Mouse (Mus musculus): ENCODE results near the gene Fyttd1. TPM values are rescaled to one million over a fixed set of nuclear protein-coding genes. Genes with fewer than 3 reads are reported as not detected.
A peak's percentile ranks its signal among the peaks of the same experiment; 100 is the strongest.
"Not testable (repeated sequence)": the region's sequence is repeated elsewhere in the genome, so short reads cannot be mapped to it uniquely, and the experiment has no call there.

Fyttd1 gene
- polyA plus RNA-seq, 1 experiment from 2014 or later: 125 TPM

- 74% methylated on average over 4 of the region's 4 CpGs for WGBS
- no peak overlapping the region for H3K9ac ChIP-seq
- no peaks in the 10 kb centered on the region for H3K9me3 ChIP-seq
- no peak overlapping the region for H3K27ac ChIP-seq
- H3K4me3 ChIP-seq (replicated peaks): no peak overlapping the region
- peaks cover 4% of the 10 kb centered on the region; the same call in 1 of the 2 replicates for H3K36me3 ChIP-seq (replicated peaks)
- H3K4me2 ChIP-seq: no peak overlapping the region
- no peaks in the 10 kb centered on the region for H3K27me3 ChIP-seq
- peaks cover 24% of the 10 kb centered on the region for H3K4me1 ChIP-seq
- ATAC-seq (ENCODE audit: low FRiP score): no peak
Observed at GRCm38 (mm10) chr16:32865401-32865800, 11.9 kb upstream of the Fyttd1 start.

GRCm38 (mm10) chr16:32866713-32867112, 10.6 kb upstream of the Fyttd1 start:
- Histone ChIP-seq H3K9ac (no peak overlapping the region), H3K27ac (no peak overlapping the region), H3K36me3 (replicated peaks) (no peaks in the 10 kb centered on the region), H3K27me3 (no peaks in the 10 kb centered on the region), H3K4me2 (peak overlapping the region; percentile 85), H3K4me3 (replicated peaks) (peak overlapping the region; percentile 81; the same call in 1 of the 2 replicates), H3K9me3 (no peaks in the 10 kb centered on the region), H3K4me1 (peaks cover 24% of the 10 kb centered on the region)
- WGBS: 89% methylated on average over 5 of the region's 5 CpGs
- no peak for ATAC-seq (ENCODE audit: low FRiP score)

DNA sequence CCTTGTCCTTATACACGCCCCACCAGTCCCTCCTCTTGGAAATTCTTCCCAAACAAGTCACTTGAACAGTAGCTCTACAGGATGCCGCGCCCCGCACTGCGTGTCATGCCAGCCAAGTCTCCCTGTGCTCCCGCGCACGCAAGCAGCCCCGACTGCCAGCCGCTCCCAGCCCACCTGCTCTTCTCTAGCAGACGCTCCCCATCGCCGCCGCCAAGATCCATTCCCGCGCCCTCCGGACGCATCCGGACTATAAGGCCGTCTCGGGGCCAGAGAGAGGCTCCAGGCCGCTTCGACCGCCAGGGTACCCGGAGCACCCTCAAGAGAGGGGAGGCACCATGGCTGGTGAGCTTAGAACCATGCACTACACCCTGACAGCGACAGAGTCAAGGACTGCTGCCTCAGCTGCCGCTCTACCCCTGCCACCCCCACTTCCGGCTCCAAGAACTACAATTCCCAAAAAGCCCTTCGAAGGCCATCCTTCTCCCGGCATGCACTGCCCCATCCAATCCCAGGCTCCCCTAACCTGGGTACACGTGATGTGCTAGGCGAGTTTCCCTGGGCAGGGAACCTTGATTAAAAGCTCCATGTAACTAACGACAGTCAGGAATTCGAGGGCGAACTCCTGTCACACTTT, 9.3 kb upstream of the Fyttd1 start:
- peak overlapping the region; percentile 82 for H3K27ac ChIP-seq
- peak; percentile 99 for ATAC-seq (ENCODE audit: low FRiP score)

GRCm38 (mm10) chr16:32870231-32870630, 7.1 kb upstream of the Fyttd1 start:
- H3K9ac ChIP-seq: no peak overlapping the region
- no peak for ATAC-seq (ENCODE audit: low FRiP score)
- H3K4me2 ChIP-seq: no peak overlapping the region
- H3K27me3 ChIP-seq: no peaks in the 10 kb centered on the region
- WGBS: 67% methylated on average over 5 of the region's 5 CpGs
- no peaks in the 10 kb centered on the region for H3K36me3 ChIP-seq (replicated peaks)
- H3K4me3 ChIP-seq (replicated peaks): no peak overlapping the region
- no peak overlapping the region for H3K27ac ChIP-seq
- peaks cover 21% of the 10 kb centered on the region for H3K4me1 ChIP-seq
- H3K9me3 ChIP-seq: no peaks in the 10 kb centered on the region

More for the DNA sequence above, 9.3 kb upstream of the Fyttd1 start:
- Histone ChIP-seq H3K9ac (peak overlapping the region; percentile 82), H3K36me3 (replicated peaks) (no peaks in the 10 kb centered on the region), H3K4me2 (peak overlapping the region; percentile 85), H3K4me3 (replicated peaks) (peak overlapping the region; percentile 81), H3K27me3 (no peaks in the 10 kb centered on the region), H3K4me1 (peaks cover 24% of the 10 kb centered on the region), H3K9me3 (no peaks in the 10 kb centered on the region)
- WGBS: 1% methylated on average over 35 of the region's 35 CpGs

GRCm38 (mm10) chr16:32873366-32873765, 3.9 kb upstream of the Fyttd1 start:
- no peaks in the 10 kb centered on the region for H3K27me3 ChIP-seq
- no peak for ATAC-seq (ENCODE audit: low FRiP score)
- 48% methylated on average over 3 of the region's 3 CpGs for WGBS
- H3K4me2 ChIP-seq: no peak overlapping the region
- no peak overlapping the region for H3K4me3 ChIP-seq (replicated peaks)
- peaks cover 5% of the 10 kb centered on the region for H3K4me1 ChIP-seq
- H3K27ac ChIP-seq: no peak overlapping the region
- no peak overlapping the region for H3K9ac ChIP-seq
- no peaks in the 10 kb centered on the region for H3K36me3 ChIP-seq (replicated peaks)
- no peaks in the 10 kb centered on the region for H3K9me3 ChIP-seq

GRCm38 (mm10) chr16:32875281-32875680, 2.0 kb upstream of the Fyttd1 start:
- peaks cover 10% of the 10 kb centered on the region for H3K4me1 ChIP-seq
- H3K27me3 ChIP-seq; H3K9me3 ChIP-seq; ATAC-seq (ENCODE audit: low FRiP score); H3K27ac ChIP-seq; H3K9ac ChIP-seq; H3K4me3 ChIP-seq (replicated peaks); H3K4me2 ChIP-seq; H3K36me3 ChIP-seq (replicated peaks): not testable (repeated sequence)
- 71% methylated on average over 1 of the region's 1 CpGs for WGBS

GRCm38 (mm10) chr16:32875847-32876246, 1.5 kb upstream of the Fyttd1 start:
- Histone ChIP-seq H3K9ac (no peak overlapping the region), H3K4me2 (no peak overlapping the region), H3K27ac (no peak overlapping the region), H3K27me3 (no peaks in the 10 kb centered on the region), H3K36me3 (replicated peaks) (no peaks in the 10 kb centered on the region), H3K4me1 (peaks cover 13% of the 10 kb centered on the region), H3K9me3 (no peaks in the 10 kb centered on the region), H3K4me3 (replicated peaks) (no peak overlapping the region)
- no peak for ATAC-seq (ENCODE audit: low FRiP score)
- WGBS: 93% methylated on average over 3 of the region's 3 CpGs

DNA sequence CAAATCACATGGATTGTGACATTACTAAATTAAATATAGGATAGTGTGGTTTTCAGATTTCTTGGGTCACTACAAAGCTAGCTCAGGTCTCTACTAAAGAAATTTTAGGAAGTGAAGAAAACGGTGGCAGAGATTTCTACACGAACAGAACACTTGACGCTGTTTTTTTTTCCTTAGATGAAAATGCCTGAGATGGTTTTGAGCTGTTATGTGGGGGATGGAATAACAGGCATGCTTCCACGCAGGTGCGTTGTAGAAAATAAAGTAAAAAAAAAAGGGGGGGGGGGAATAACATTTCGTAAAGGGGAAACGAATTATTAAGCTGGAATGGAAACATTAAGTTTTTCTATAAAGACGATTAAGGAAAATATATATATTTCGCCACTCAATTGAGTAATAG, 469 bp upstream of the Fyttd1 start:
- Histone ChIP-seq H3K27me3 (no peaks in the 10 kb centered on the region), H3K4me1 (peaks cover 13% of the 10 kb centered on the region), H3K9me3 (no peaks in the 10 kb centered on the region), H3K36me3 (replicated peaks) (no peaks in the 10 kb centered on the region), H3K27ac (no peak overlapping the region), H3K4me2 (peak overlapping the region; percentile 90), H3K9ac (peak overlapping the region; percentile 87), H3K4me3 (replicated peaks) (peak overlapping the region; percentile 94)
- WGBS: 36% methylated on average over 9 of the region's 9 CpGs
- no peak for ATAC-seq (ENCODE audit: low FRiP score)

DNA sequence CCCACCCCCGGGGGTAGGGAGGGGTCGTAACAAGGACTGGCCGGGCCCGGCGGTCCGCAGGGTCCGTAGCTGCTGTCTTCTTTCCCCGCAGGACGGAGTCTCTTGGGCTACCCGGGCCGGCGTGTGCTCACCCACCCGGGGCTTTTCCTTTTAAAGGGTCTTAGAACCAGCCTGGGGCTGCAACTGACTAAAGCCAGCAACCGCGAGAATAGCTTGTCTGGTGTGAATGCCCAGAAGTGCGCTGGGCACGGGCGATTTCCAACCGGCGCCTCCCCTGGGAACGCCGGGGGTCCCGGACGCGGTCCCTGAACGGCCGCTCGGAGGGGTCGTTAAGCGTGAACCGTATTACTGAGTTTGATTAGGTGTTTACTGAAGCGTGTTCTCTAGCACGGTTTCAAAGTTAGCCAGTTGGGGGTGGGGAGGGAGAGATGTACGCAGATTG, 878 bp downstream of the Fyttd1 start:
- peak; percentile 70 for ATAC-seq (ENCODE audit: low FRiP score)
- H3K9ac ChIP-seq: peak overlapping the region; percentile 87
- peak overlapping the region; percentile 94 for H3K4me3 ChIP-seq (replicated peaks)
- WGBS: under 1% methylated on average over 34 of the region's 34 CpGs
- no peaks in the 10 kb centered on the region for H3K27me3 ChIP-seq
- no peaks in the 10 kb centered on the region for H3K9me3 ChIP-seq
- no peaks in the 10 kb centered on the region for H3K36me3 ChIP-seq (replicated peaks)
- H3K4me1 ChIP-seq: peaks cover 13% of the 10 kb centered on the region
- peak overlapping the region; percentile 90 for H3K4me2 ChIP-seq
- H3K27ac ChIP-seq: peak overlapping the region; percentile 81

DNA sequence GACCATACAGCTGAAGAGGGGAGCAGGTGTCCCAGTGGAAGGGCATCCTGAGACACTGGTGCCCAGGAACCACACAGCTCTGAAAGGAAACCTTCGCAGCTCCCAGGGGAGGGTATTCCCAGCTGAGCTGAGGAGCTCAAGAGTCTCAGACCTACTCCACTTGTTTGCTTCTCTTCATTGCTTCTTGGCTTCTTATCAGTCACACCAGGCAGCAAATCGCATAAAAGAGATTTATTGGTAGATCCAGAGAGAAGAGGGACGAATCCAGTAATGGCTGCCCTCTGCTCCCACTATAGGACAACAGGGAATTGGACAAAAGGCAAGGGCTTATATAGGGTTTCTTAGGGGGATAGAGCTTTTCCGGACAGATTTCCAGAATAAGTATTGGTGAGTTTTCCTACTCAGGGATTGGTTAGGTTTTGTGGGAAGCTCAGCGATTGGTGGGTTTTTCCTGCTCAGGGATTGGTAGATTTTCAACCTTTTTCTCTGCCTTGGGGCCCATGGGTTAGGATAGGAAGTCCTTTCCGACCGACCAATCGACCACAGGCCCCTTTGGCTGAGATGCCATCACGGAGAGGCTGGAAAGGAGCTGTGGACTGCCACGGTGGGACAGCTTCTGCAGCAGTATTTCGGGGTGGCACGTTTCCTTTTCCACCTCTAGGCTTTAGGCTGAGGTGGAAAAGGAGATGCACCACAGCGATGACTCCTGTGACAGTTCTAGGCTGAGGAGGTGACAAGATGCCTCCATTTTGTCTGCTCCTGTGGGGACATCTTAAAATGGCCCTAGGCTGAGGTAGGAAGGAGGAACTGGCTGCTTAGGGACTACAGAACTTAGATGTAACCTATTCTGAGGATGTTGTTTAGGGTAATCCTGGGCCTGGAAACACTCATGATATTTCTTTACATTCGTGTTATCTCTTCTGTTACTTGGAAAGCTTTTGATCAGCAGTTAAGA, 1.9 kb downstream of the Fyttd1 start:
- peak overlapping the region; percentile 90 for H3K4me2 ChIP-seq
- peak overlapping the region; percentile 94 for H3K4me3 ChIP-seq (replicated peaks)
- no peaks in the 10 kb centered on the region for H3K9me3 ChIP-seq
- no peak for ATAC-seq (ENCODE audit: low FRiP score)
- 0 out of 2 replicates have a peak overlapping the region, but pooled peaks have one; percentile 17 for H3K9ac ChIP-seq
- H3K27ac ChIP-seq: no peak overlapping the region
- no peaks in the 10 kb centered on the region for H3K27me3 ChIP-seq
- peaks cover 13% of the 10 kb centered on the region for H3K4me1 ChIP-seq
- WGBS: 86% methylated on average over 14 of the region's 14 CpGs
- H3K36me3 ChIP-seq (replicated peaks): no peaks in the 10 kb centered on the region; the same call in 1 of the 2 replicates

- H3K27me3 ChIP-seq: no peaks in the 10 kb centered on the region
- WGBS: 85% methylated on average over 7 of the region's 7 CpGs
- H3K9ac ChIP-seq: no peak overlapping the region
- no peak overlapping the region for H3K4me2 ChIP-seq
- H3K27ac ChIP-seq: no peak overlapping the region
- H3K36me3 ChIP-seq (replicated peaks): peaks cover 5% of the 10 kb centered on the region
- H3K9me3 ChIP-seq: no peaks in the 10 kb centered on the region
- no peak for ATAC-seq (ENCODE audit: low FRiP score)
- H3K4me1 ChIP-seq: peaks cover 13% of the 10 kb centered on the region
- no peak overlapping the region for H3K4me3 ChIP-seq (replicated peaks)
Observed at GRCm38 (mm10) chr16:32881538-32881937, 4.2 kb downstream of the Fyttd1 start.

- no peak overlapping the region for H3K4me2 ChIP-seq
- 89% methylated on average over 7 of the region's 7 CpGs for WGBS
- H3K27me3 ChIP-seq: no peaks in the 10 kb centered on the region
- no peak overlapping the region for H3K4me3 ChIP-seq (replicated peaks)
- H3K4me1 ChIP-seq: no peaks in the 10 kb centered on the region
- H3K9ac ChIP-seq: no peak overlapping the region
- H3K36me3 ChIP-seq (replicated peaks): peaks cover 37% of the 10 kb centered on the region
- H3K27ac ChIP-seq: no peak overlapping the region
- no peaks in the 10 kb centered on the region for H3K9me3 ChIP-seq
- ATAC-seq (ENCODE audit: low FRiP score): no peak
Observed at GRCm38 (mm10) chr16:32887996-32888395, 10.7 kb downstream of the Fyttd1 start.

Data from forebrain, embryonic 12.5 days (tissue).